Mouse (Mus musculus) midbrain, embryonic 10.5 days (tissue): ENCODE results near the gene Pam. TPM values are rescaled to one million over a fixed set of nuclear protein-coding genes. Genes with fewer than 3 reads are reported as not detected.

ENCODE experiments used
- DNase-seq: peaks from one replicate; pipeline ENCODE4 v3.0.0-alpha.2; 2017; ENCODE audit warnings: low spot score
- H3K27ac ChIP-seq: fragments of 300-500 bp; sonication (generic); replicated peaks from 2 replicates; pipeline ENCODE4 v1.5.1; 2016; ENCODE audit warnings: mild to moderate bottlenecking
- H3K27me3 ChIP-seq: fragments of 300-500 bp; sonication (generic); 2 replicates; pipeline ENCODE4 v1.6.1; 2016; ENCODE audit warnings: low read depth, mild to moderate bottlenecking; ENCODE audit not compliant: poor library complexity, severe bottlenecking
- H3K36me3 ChIP-seq: fragments of 300-500 bp; sonication (generic); 2 replicates; pipeline ENCODE4 v1.6.1; 2016; ENCODE audit warnings: mild to moderate bottlenecking, moderate library complexity
- H3K4me1 ChIP-seq: fragments of 300-500 bp; sonication (generic); 2 replicates; pipeline ENCODE4 v1.6.1; 2016
- H3K4me3 ChIP-seq: fragments of 300-500 bp; sonication (generic); 2 replicates; pipeline ENCODE4 v1.5.1; 2016; ENCODE audit warnings: mild to moderate bottlenecking, moderate library complexity
- H3K9me3 ChIP-seq: fragments of 300-500 bp; sonication (generic); replicated peaks from 2 replicates; pipeline ENCODE4 v1.6.1; 2016; ENCODE audit warnings: mild to moderate bottlenecking
- WGBS: fragments of 180-500 bp; shearing (Covaris S2); methylation state at CpG from one replicate; pipeline ENCODE4 v1.1.7; 2016; 5-methylcytosine and 5-hydroxymethylcytosine counted together
- polyA plus RNA-seq: library from polyadenylated mRNA; unstranded; fragments of >200 nt; fragmentation: Nextera tagmentation; extraction: Ambion mirVana; gene quantifications from 2 replicates; pipeline ENCODE4 v1.2.1, GENCODE M21; 2016

Gene Pam
- polyA plus RNA-seq, 1 experiment from 2014 or later: 18.9 TPM

GRCm38 (mm10) chr1:97938053-97938452 lies 157.4 kb downstream of the Pam start:
- Histone ChIP-seq H3K27me3 (no peaks in the 10 kb centered on the region), H3K4me1 (peaks cover 9% of the 10 kb centered on the region), H3K27ac (no peak overlapping the region; the same call in 1 of the 2 replicates), H3K4me3 (no peak overlapping the region), H3K36me3 (no peaks in the 10 kb centered on the region), H3K9me3 (no peaks in the 10 kb centered on the region)
- 52% methylated on average over 3 of the region's 3 CpGs for WGBS
- no peak for DNase-seq

- no peak for DNase-seq
Measured at GRCm38 (mm10) chr1:97934940-97935339, 160.5 kb downstream of the Pam start.

GRCm38 (mm10) chr1:97931220-97931619 lies 164.2 kb downstream of the Pam start:
- Histone ChIP-seq H3K4me3 (no peak overlapping the region), H3K4me1 (peaks cover 20% of the 10 kb centered on the region), H3K27me3 (no peaks in the 10 kb centered on the region), H3K36me3 (no peaks in the 10 kb centered on the region), H3K27ac (no peak overlapping the region), H3K9me3 (no peaks in the 10 kb centered on the region)
- DNase-seq: no peak
- 86% methylated on average over 4 of the region's 4 CpGs for WGBS

More at GRCm38 (mm10) chr1:97934940-97935339, 160.5 kb downstream of the Pam start:
- Histone ChIP-seq H3K27me3 (no peaks in the 10 kb centered on the region), H3K36me3 (no peaks in the 10 kb centered on the region), H3K9me3 (no peaks in the 10 kb centered on the region), H3K27ac (no peak overlapping the region), H3K4me1 (peaks cover 13% of the 10 kb centered on the region), H3K4me3 (no peak overlapping the region)

- 25% methylated on average over 4 of the region's 4 CpGs for WGBS
- peak; percentile 19 for DNase-seq
- peaks cover 20% of the 10 kb centered on the region for H3K4me1 ChIP-seq
- H3K27ac ChIP-seq: peak overlapping the region; percentile 61
- no peak overlapping the region for H3K4me3 ChIP-seq
- H3K9me3 ChIP-seq: no peaks in the 10 kb centered on the region
- no peaks in the 10 kb centered on the region for H3K27me3 ChIP-seq
- H3K36me3 ChIP-seq: no peaks in the 10 kb centered on the region
Measured at GRCm38 (mm10) chr1:97929415-97930028, 165.9 kb downstream of the Pam start.

GRCm38 (mm10) chr1:97926789-97927188 lies 168.7 kb downstream of the Pam start:
- H3K36me3 ChIP-seq: no peaks in the 10 kb centered on the region
- no peak overlapping the region for H3K27ac ChIP-seq
- no peak for DNase-seq
- no peak overlapping the region for H3K4me3 ChIP-seq
- 85% methylated on average over 7 of the region's 7 CpGs for WGBS
- peaks cover 20% of the 10 kb centered on the region for H3K4me1 ChIP-seq
- no peaks in the 10 kb centered on the region for H3K9me3 ChIP-seq
- H3K27me3 ChIP-seq: no peaks in the 10 kb centered on the region

- DNase-seq: no peak
- 91% methylated on average over 2 of the region's 2 CpGs for WGBS
Measured at GRCm38 (mm10) chr1:97926017-97926540, 169.4 kb downstream of the Pam start.

GRCm38 (mm10) chr1:97922395-97922794 lies 173.1 kb downstream of the Pam start:
- Histone ChIP-seq H3K9me3 (no peaks in the 10 kb centered on the region), H3K27ac (no peak overlapping the region), H3K27me3 (no peaks in the 10 kb centered on the region), H3K4me1 (no peaks in the 10 kb centered on the region), H3K4me3 (no peak overlapping the region), H3K36me3 (0 out of 2 replicates have a peak, but pooled peaks cover 2% of the 10 kb centered on the region)
- WGBS: 91% methylated on average over 6 of the region's 6 CpGs
- no peak for DNase-seq

More at GRCm38 (mm10) chr1:97926017-97926540, 169.4 kb downstream of the Pam start:
- Histone ChIP-seq H3K4me3 (no peak overlapping the region), H3K4me1 (peaks cover 19% of the 10 kb centered on the region), H3K27me3 (no peaks in the 10 kb centered on the region), H3K36me3 (no peaks in the 10 kb centered on the region), H3K27ac (no peak overlapping the region), H3K9me3 (no peaks in the 10 kb centered on the region)

- Histone ChIP-seq H3K27me3 (no peaks in the 10 kb centered on the region), H3K4me1 (no peaks in the 10 kb centered on the region; the same call in 1 of the 2 replicates), H3K36me3 (0 out of 2 replicates have a peak, but pooled peaks cover 2% of the 10 kb centered on the region), H3K9me3 (no peaks in the 10 kb centered on the region), H3K27ac (no peak overlapping the region), H3K4me3 (no peak overlapping the region)
- WGBS: 89% methylated on average over 1 of the region's 1 CpGs
- no peak for DNase-seq
Measured at GRCm38 (mm10) chr1:97921886-97922285, 173.6 kb downstream of the Pam start.

GRCm38 (mm10) chr1:97918495-97918894 lies 177.0 kb downstream of the Pam start:
- H3K27ac ChIP-seq: no peak overlapping the region
- no peaks in the 10 kb centered on the region for H3K9me3 ChIP-seq
- no peaks in the 10 kb centered on the region for H3K27me3 ChIP-seq
- DNase-seq: peak; percentile 17
- H3K4me1 ChIP-seq: no peaks in the 10 kb centered on the region; the same call in 1 of the 2 replicates
- H3K36me3 ChIP-seq: 0 out of 2 replicates have a peak, but pooled peaks cover 2% of the 10 kb centered on the region
- WGBS: 68% methylated on average over 8 of the region's 8 CpGs
- no peak overlapping the region for H3K4me3 ChIP-seq

- no peak overlapping the region for H3K4me3 ChIP-seq
- no peaks in the 10 kb centered on the region for H3K27me3 ChIP-seq
- WGBS: 80% methylated on average over 2 of the region's 2 CpGs
- H3K4me1 ChIP-seq: no peaks in the 10 kb centered on the region; the same call in 1 of the 2 replicates
- no peak for DNase-seq
- H3K9me3 ChIP-seq: no peaks in the 10 kb centered on the region
- 0 out of 2 replicates have a peak, but pooled peaks cover 2% of the 10 kb centered on the region for H3K36me3 ChIP-seq
- no peak overlapping the region for H3K27ac ChIP-seq
Measured at GRCm38 (mm10) chr1:97916971-97917234, 178.5 kb downstream of the Pam start.

GRCm38 (mm10) chr1:97916218-97916970 lies 179.1 kb downstream of the Pam start:
- Histone ChIP-seq H3K27ac (no peak overlapping the region), H3K4me3 (no peak overlapping the region), H3K36me3 (0 out of 2 replicates have a peak, but pooled peaks cover 2% of the 10 kb centered on the region), H3K4me1 (no peaks in the 10 kb centered on the region; the same call in 1 of the 2 replicates), H3K9me3 (no peaks in the 10 kb centered on the region), H3K27me3 (no peaks in the 10 kb centered on the region)
- WGBS: 81% methylated on average over 12 of the region's 12 CpGs
- DNase-seq: no peak

GRCm38 (mm10) chr1:97915726-97916125 lies 179.7 kb downstream of the Pam start:
- WGBS: 87% methylated on average over 10 of the region's 10 CpGs
- no peaks in the 10 kb centered on the region for H3K9me3 ChIP-seq
- no peaks in the 10 kb centered on the region for H3K27me3 ChIP-seq
- no peak overlapping the region for H3K4me3 ChIP-seq
- no peak overlapping the region for H3K27ac ChIP-seq
- 0 out of 2 replicates have a peak, but pooled peaks cover 2% of the 10 kb centered on the region for H3K36me3 ChIP-seq
- no peaks in the 10 kb centered on the region; the same call in 1 of the 2 replicates for H3K4me1 ChIP-seq
- DNase-seq: no peak

- Histone ChIP-seq H3K4me1 (no peaks in the 10 kb centered on the region), H3K27me3 (no peaks in the 10 kb centered on the region), H3K27ac (no peak overlapping the region), H3K9me3 (no peaks in the 10 kb centered on the region), H3K36me3 (no peaks in the 10 kb centered on the region), H3K4me3 (no peak overlapping the region)
- WGBS: 89% methylated on average over 10 of the region's 10 CpGs
- no peak for DNase-seq
Measured at GRCm38 (mm10) chr1:97910874-97911273, 184.6 kb downstream of the Pam start.
